Mouse (Mus musculus): ENCODE results near the gene Kmt2a. TPM values are rescaled to one million over a fixed set of nuclear protein-coding genes. Genes with fewer than 3 reads are reported as not detected.
A peak's percentile ranks its signal among the peaks of the same experiment; 100 is the strongest.

The Kmt2a gene
- 0.29 and 0.38 TPM in 2 replicates for polyA plus RNA-seq (2012)

GRCm38 (mm10) chr9:44881221-44881871, at the start of gene Kmt2a:
Kmt2a (minus strand) TSS chr9:44881296.
- Histone ChIP-seq H3K27me3 (ENCODE audit: control insufficient read depth) (peaks cover 41% of the 10 kb centered on the region), H3K9me3 (ENCODE audit: control insufficient read depth, low read length) (no peaks in the 10 kb centered on the region), H3K4me3 (replicated peaks) (peak within 1 kb of the TSS; percentile 95), H3K4me1 (ENCODE audit: control insufficient read depth) (peaks cover 41% of the 10 kb centered on the region), H3K36me3 (ENCODE audit: control insufficient read depth) (peaks cover 15% of the 10 kb centered on the region)
- TF ChIP-seq TAL1 (IDR thresholded peaks at IDR 0.05; ENCODE audit: low read length) (no peak), GATA1 (IDR thresholded peaks at IDR 0.05; ENCODE audit: low read length) (no peak)

- peak overlapping the region; percentile 100 for H3K4me3 ChIP-seq (replicated peaks)
- H3K4me1 ChIP-seq (ENCODE audit: control insufficient read depth) = peaks cover 26% of the 10 kb centered on the region
- no peaks in the 10 kb centered on the region for H3K27me3 ChIP-seq (ENCODE audit: control insufficient read depth)
- no peaks in the 10 kb centered on the region for H3K9me3 ChIP-seq (ENCODE audit: control insufficient read depth, low read length)
- no peak for TF ChIP-seq TAL1 (IDR thresholded peaks at IDR 0.05; ENCODE audit: low read length)
- no peak for TF ChIP-seq GATA1 (IDR thresholded peaks at IDR 0.05; ENCODE audit: low read length)
- H3K36me3 ChIP-seq (ENCODE audit: control insufficient read depth) = peaks cover 24% of the 10 kb centered on the region
These were observed 40.4 kb upstream of the Kmt2a start for GRCm38 (mm10) chr9:44921543-44921942.

GRCm38 (mm10) chr9:44921123-44921468, 40.0 kb upstream of the Kmt2a start:
- H3K4me1 ChIP-seq (ENCODE audit: control insufficient read depth) = peaks cover 26% of the 10 kb centered on the region
- H3K27me3 ChIP-seq (ENCODE audit: control insufficient read depth) = no peaks in the 10 kb centered on the region
- H3K9me3 ChIP-seq (ENCODE audit: control insufficient read depth, low read length) = no peaks in the 10 kb centered on the region
- H3K36me3 ChIP-seq (ENCODE audit: control insufficient read depth) = peaks cover 21% of the 10 kb centered on the region
- TF ChIP-seq GATA1 (IDR thresholded peaks at IDR 0.05; ENCODE audit: low read length) = no peak
- TF ChIP-seq TAL1 (IDR thresholded peaks at IDR 0.05; ENCODE audit: low read length) = no peak
- H3K4me3 ChIP-seq (replicated peaks) = peak overlapping the region; percentile 100

- no peaks in the 10 kb centered on the region for H3K27me3 ChIP-seq (ENCODE audit: control insufficient read depth)
- peaks cover 26% of the 10 kb centered on the region for H3K4me1 ChIP-seq (ENCODE audit: control insufficient read depth)
- no peaks in the 10 kb centered on the region for H3K9me3 ChIP-seq (ENCODE audit: control insufficient read depth, low read length)
- TF ChIP-seq GATA1 (IDR thresholded peaks at IDR 0.05; ENCODE audit: low read length) (no peak), TAL1 (IDR thresholded peaks at IDR 0.05; ENCODE audit: low read length) (no peak)
- H3K4me3 ChIP-seq (replicated peaks) = peak within 1 kb of the TSS; percentile 100
- H3K36me3 ChIP-seq (ENCODE audit: control insufficient read depth) = peaks cover 17% of the 10 kb centered on the region
These were observed 39.5 kb upstream of the Kmt2a start, which contains the start of gene Atp5l for GRCm38 (mm10) chr9:44920374-44921122. Atp5l (minus strand) TSS chr9:44920742.

GRCm38 (mm10) chr9:44919606-44920005, 38.5 kb upstream of the Kmt2a start:
- no peaks in the 10 kb centered on the region for H3K9me3 ChIP-seq (ENCODE audit: control insufficient read depth, low read length)
- TF ChIP-seq GATA1 (IDR thresholded peaks at IDR 0.05; ENCODE audit: low read length) (peak; percentile 53; the same call in 1 of the 2 replicates), TAL1 (IDR thresholded peaks at IDR 0.05; ENCODE audit: low read length) (no peak)
- peaks cover 21% of the 10 kb centered on the region for H3K36me3 ChIP-seq (ENCODE audit: control insufficient read depth)
- H3K4me1 ChIP-seq (ENCODE audit: control insufficient read depth) = peaks cover 26% of the 10 kb centered on the region
- peak overlapping the region; percentile 100 for H3K4me3 ChIP-seq (replicated peaks)
- H3K27me3 ChIP-seq (ENCODE audit: control insufficient read depth) = no peaks in the 10 kb centered on the region

GRCm38 (mm10) chr9:44916196-44916595, 35.1 kb upstream of the Kmt2a start:
- TF ChIP-seq TAL1 (IDR thresholded peaks at IDR 0.05; ENCODE audit: low read length) = no peak
- H3K36me3 ChIP-seq (ENCODE audit: control insufficient read depth) = peaks cover 49% of the 10 kb centered on the region
- no peaks in the 10 kb centered on the region for H3K9me3 ChIP-seq (ENCODE audit: control insufficient read depth, low read length)
- H3K27me3 ChIP-seq (ENCODE audit: control insufficient read depth) = no peaks in the 10 kb centered on the region
- no peak overlapping the region for H3K4me3 ChIP-seq (replicated peaks)
- H3K4me1 ChIP-seq (ENCODE audit: control insufficient read depth) = peaks cover 17% of the 10 kb centered on the region

GRCm38 (mm10) chr9:44914706-44915105, 33.6 kb upstream of the Kmt2a start:
- Histone ChIP-seq H3K4me3 (replicated peaks) (no peak overlapping the region), H3K4me1 (ENCODE audit: control insufficient read depth) (peaks cover 15% of the 10 kb centered on the region), H3K9me3 (ENCODE audit: control insufficient read depth, low read length) (no peaks in the 10 kb centered on the region), H3K27me3 (ENCODE audit: control insufficient read depth) (no peaks in the 10 kb centered on the region), H3K36me3 (ENCODE audit: control insufficient read depth) (peaks cover 63% of the 10 kb centered on the region)
- TF ChIP-seq GATA1 (IDR thresholded peaks at IDR 0.05; ENCODE audit: low read length) = no peak
- no peak for TF ChIP-seq TAL1 (IDR thresholded peaks at IDR 0.05; ENCODE audit: low read length)

GRCm38 (mm10) chr9:44911365-44911764, 30.3 kb upstream of the Kmt2a start:
- H3K4me1 ChIP-seq (ENCODE audit: control insufficient read depth) = no peaks in the 10 kb centered on the region
- H3K36me3 ChIP-seq (ENCODE audit: control insufficient read depth) = peaks cover 55% of the 10 kb centered on the region

GRCm38 (mm10) chr9:44905620-44906019, 24.5 kb upstream of the Kmt2a start:
- Histone ChIP-seq H3K9me3 (ENCODE audit: control insufficient read depth, low read length) (peaks cover 3% of the 10 kb centered on the region; the same call in 1 of the 2 replicates), H3K36me3 (ENCODE audit: control insufficient read depth) (peaks cover 8% of the 10 kb centered on the region), H3K4me3 (replicated peaks) (no peak overlapping the region), H3K4me1 (ENCODE audit: control insufficient read depth) (no peaks in the 10 kb centered on the region), H3K27me3 (ENCODE audit: control insufficient read depth) (no peaks in the 10 kb centered on the region)
- TF ChIP-seq TAL1 (IDR thresholded peaks at IDR 0.05; ENCODE audit: low read length) (no peak), GATA1 (IDR thresholded peaks at IDR 0.05; ENCODE audit: low read length) (no peak)

More at GRCm38 (mm10) chr9:44911365-44911764, 30.3 kb upstream of the Kmt2a start:
- H3K9me3 ChIP-seq (ENCODE audit: control insufficient read depth, low read length) = no peaks in the 10 kb centered on the region
- H3K27me3 ChIP-seq (ENCODE audit: control insufficient read depth) = no peaks in the 10 kb centered on the region
- TF ChIP-seq TAL1 (IDR thresholded peaks at IDR 0.05; ENCODE audit: low read length) = no peak
- no peak for TF ChIP-seq GATA1 (IDR thresholded peaks at IDR 0.05; ENCODE audit: low read length)
- no peak overlapping the region for H3K4me3 ChIP-seq (replicated peaks)
